Mouse (Mus musculus) limb, embryonic 15.5 days (tissue): ENCODE results near the gene Cyp2w1. TPM values are rescaled to one million over a fixed set of nuclear protein-coding genes. Genes with fewer than 3 reads are reported as not detected.

ENCODE experiments used
- ATAC-seq: fragments of 200-750 bp; cut with Nextera tagmentation; 2 replicates; pipeline ENCODE4 v1.8.0; 2017; ENCODE audit warnings: low read depth, moderate TSS enrichment; ENCODE audit not compliant: insufficient number of reproducible peaks, low FRiP score, low TSS enrichment
- H3K27ac ChIP-seq: fragments of 300-500 bp; sonication (generic); 2 replicates; pipeline ENCODE4 v1.5.1; 2015; ENCODE audit warnings: moderate library complexity, mild to moderate bottlenecking, inconsistent platforms
- H3K27me3 ChIP-seq: fragments of 300-500 bp; sonication (generic); 2 replicates; pipeline ENCODE4 v1.6.1; 2015; ENCODE audit warnings: inconsistent platforms
- H3K36me3 ChIP-seq: fragments of 300-500 bp; sonication (generic); 2 replicates; pipeline ENCODE4 v1.6.1; 2015; ENCODE audit warnings: inconsistent platforms
- H3K4me1 ChIP-seq: fragments of 300-500 bp; sonication (generic); 2 replicates; pipeline ENCODE4 v1.6.1; 2015; ENCODE audit warnings: inconsistent platforms
- H3K4me2 ChIP-seq: fragments of 300-500 bp; sonication (generic); 2 replicates; pipeline ENCODE4 v1.6.1; 2015; ENCODE audit warnings: mild to moderate bottlenecking, inconsistent platforms
- H3K4me3 ChIP-seq: fragments of 300-500 bp; sonication (generic); 2 replicates; pipeline ENCODE4 v1.5.1; 2015; ENCODE audit warnings: mild to moderate bottlenecking, inconsistent platforms
- H3K9ac ChIP-seq: fragments of 300-500 bp; sonication (generic); 2 replicates; pipeline ENCODE4 v1.6.1; 2015; ENCODE audit warnings: inconsistent platforms
- H3K9me3 ChIP-seq: fragments of 300-500 bp; sonication (generic); 2 replicates; pipeline ENCODE4 v1.6.1; 2016; ENCODE audit warnings: inconsistent platforms
- WGBS: fragments of 180-500 bp; shearing (Covaris S2); methylation state at CpG from one replicate; pipeline ENCODE4 v1.1.7; 2015; 5-methylcytosine and 5-hydroxymethylcytosine counted together
- microRNA counts: library from miRNA; unstranded; fragments of <30 nt; microRNA quantifications from one replicate; lab custom pipeline; 2016
- microRNA-seq: library from miRNA; unstranded; fragments of <30 nt; microRNA quantifications from one replicate; pipeline ENCODE4, GENCODE M21; 2016
- polyA plus RNA-seq: library from polyadenylated mRNA; unstranded; fragments of >200 nt; fragmentation: Nextera tagmentation; extraction: Ambion mirVana; gene quantifications from 2 replicates; pipeline ENCODE4 v1.2.1, GENCODE M21; 2015

The Cyp2w1 gene
- polyA plus RNA-seq, 1 experiment from 2014 or later: 23.5 TPM

DNA sequence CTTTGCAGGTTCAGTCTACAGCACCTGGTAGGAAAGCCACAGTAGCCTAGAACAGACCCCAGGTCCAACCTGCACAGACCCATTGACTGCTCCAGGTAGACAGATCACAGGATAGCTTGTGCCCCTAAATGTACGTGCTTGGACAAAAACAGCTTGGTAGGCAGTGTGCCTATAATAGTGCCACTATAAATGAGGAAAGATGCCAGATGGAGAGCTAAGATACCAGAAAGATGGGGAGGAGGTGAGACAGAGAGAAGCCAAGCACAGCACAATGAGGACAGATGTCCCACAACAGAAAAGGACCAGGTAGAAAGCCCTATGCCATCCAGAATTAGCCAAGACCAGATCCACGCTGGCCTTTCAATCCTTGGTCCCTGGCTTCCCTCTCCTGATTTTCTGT is 49.7 kb downstream of the Cyp2w1 start:
- no peak overlapping the region for H3K9ac ChIP-seq
- H3K4me2 ChIP-seq: no peak overlapping the region
- no peak overlapping the region for H3K4me3 ChIP-seq
- H3K36me3 ChIP-seq: no peaks in the 10 kb centered on the region
- no peaks in the 10 kb centered on the region for H3K27me3 ChIP-seq
- 90% methylated on average over 2 of the region's 2 CpGs for WGBS
- no peaks in the 10 kb centered on the region for H3K9me3 ChIP-seq
- no peak for ATAC-seq
- no peak overlapping the region for H3K27ac ChIP-seq
- peaks cover 23% of the 10 kb centered on the region for H3K4me1 ChIP-seq

DNA sequence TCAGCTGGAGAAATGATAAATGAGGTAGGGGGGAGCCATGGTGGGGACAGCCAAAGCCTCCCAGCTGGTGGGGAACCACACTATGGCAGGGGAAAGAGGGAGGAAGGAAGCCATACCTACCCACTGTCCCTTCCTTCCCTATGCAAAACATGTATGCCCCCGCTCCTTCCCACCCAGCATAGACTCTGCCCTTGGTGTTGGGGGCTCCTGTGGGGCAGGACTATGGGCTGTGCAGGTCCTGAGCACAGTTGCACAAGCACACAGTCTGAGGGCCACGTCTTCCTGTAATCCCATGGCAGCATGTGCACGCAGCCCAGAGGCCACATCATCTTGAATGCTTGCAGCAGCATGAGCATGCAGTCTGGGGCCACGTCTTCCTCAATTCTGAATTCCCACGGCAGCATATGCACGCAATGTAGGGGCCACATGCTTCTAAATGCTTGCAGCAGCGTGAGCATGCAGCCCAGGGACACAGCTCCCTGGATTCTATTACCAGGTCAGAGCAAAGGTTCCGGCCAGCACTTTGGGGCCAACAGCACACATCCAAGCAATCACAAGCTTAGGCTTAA is 51.4 kb downstream of the Cyp2w1 start:
- Histone ChIP-seq H3K27ac (no peak overlapping the region), H3K9me3 (no peaks in the 10 kb centered on the region), H3K4me3 (no peak overlapping the region), H3K4me2 (no peak overlapping the region), H3K9ac (no peak overlapping the region), H3K4me1 (peaks cover 32% of the 10 kb centered on the region), H3K36me3 (no peaks in the 10 kb centered on the region), H3K27me3 (no peaks in the 10 kb centered on the region)
- WGBS: 82% methylated on average over 8 of the region's 8 CpGs
- ATAC-seq: no peak

DNA sequence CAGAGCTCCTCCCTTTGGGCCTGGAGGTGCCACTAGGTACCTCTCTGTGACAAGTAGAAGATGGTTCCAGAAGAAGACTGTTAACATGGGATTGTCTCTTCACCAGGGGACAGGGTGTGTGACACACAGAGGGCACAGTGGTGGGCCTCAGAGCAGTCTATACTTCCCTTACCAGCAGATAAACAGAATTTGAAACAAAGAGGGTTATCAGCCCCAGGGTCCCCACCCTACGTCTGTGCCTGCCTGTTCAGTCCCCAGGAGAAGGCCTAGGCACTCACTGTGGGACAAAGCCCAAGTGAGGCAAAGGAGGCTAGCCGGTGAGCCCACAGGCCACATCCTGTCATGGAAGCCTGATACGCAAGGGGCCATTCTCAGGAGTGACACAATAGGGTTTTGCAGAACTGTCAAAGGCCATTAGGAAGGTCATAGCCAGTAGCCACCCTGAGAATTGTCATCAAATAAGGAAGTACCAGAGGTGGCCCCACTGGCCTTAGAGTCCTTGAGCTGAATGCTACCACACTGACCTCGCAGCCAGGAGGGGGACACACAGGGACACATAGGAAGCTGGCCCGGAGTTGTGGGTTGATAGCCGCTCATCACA is 52.5 kb downstream of the Cyp2w1 start, which contains the start of gene C130050O18Rik:
TSS of gene C130050O18Rik (plus strand) at position 480 of the 601 bp plus-strand sequence.
- H3K27me3 ChIP-seq: no peaks in the 10 kb centered on the region
- WGBS: 83% methylated on average over 6 of the region's 6 CpGs
- peaks cover 38% of the 10 kb centered on the region for H3K4me1 ChIP-seq
- H3K9ac ChIP-seq: no peak within 1 kb of the TSS
- no peak for ATAC-seq
- H3K36me3 ChIP-seq: no peaks in the 10 kb centered on the region
- peak within 1 kb of the TSS; percentile 83 for H3K27ac ChIP-seq
- no peaks in the 10 kb centered on the region for H3K9me3 ChIP-seq
- peak within 1 kb of the TSS; percentile 5; the same call in 1 of the 2 replicates for H3K4me2 ChIP-seq
- H3K4me3 ChIP-seq: no peak within 1 kb of the TSS

DNA sequence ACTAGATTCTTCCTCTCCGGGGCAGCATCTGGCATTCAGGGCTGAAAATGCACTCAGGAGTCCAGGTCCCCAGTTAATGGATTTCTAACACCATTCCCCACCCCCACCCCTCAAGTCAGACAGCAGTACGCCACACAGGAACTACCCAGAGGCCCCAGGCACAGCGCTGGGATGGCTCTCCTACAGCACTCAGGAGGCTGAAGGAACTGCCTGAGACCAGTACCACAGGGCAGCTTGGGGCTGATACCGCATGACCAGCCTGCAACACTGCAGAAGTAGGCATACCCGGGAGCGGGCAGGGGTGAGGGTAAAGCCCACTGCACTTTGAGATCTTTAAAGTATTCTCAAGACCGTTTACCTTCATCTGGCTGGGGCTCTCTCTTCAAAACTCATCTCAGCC is 53.1 kb downstream of the Cyp2w1 start:
- Histone ChIP-seq H3K27ac (peak overlapping the region; percentile 83), H3K4me2 (peak overlapping the region; percentile 5; the same call in 1 of the 2 replicates), H3K4me1 (peaks cover 41% of the 10 kb centered on the region), H3K9ac (no peak overlapping the region), H3K4me3 (no peak overlapping the region), H3K9me3 (no peaks in the 10 kb centered on the region), H3K27me3 (no peaks in the 10 kb centered on the region), H3K36me3 (no peaks in the 10 kb centered on the region)
- ATAC-seq: no peak
- WGBS: 53% methylated on average over 7 of the region's 7 CpGs

DNA sequence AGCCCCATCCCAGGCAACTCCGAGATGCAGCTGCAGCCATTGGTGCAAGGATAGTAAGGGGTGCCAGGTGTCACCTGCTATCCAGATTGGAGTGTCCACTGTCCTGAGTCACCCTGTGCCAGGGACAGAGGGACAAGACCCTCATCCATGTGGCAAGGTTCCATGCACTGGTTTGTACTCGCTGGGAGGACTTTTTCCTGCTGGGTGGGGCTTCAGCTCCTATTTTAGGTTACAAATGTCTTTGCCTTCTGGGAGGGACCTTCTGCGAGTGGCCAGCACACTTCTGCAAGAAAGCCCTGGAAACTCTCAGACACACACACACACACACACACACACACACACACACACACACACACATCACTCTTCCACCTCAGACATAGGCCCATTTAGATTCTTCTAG is 53.5 kb downstream of the Cyp2w1 start:
- Histone ChIP-seq H3K9me3 (no peaks in the 10 kb centered on the region), H3K27ac (peak overlapping the region; percentile 83), H3K4me2 (0 out of 2 replicates have a peak overlapping the region, but pooled peaks have one; percentile 5), H3K4me1 (peaks cover 41% of the 10 kb centered on the region), H3K27me3 (no peaks in the 10 kb centered on the region), H3K4me3 (peak overlapping the region; percentile 14; the same call in 1 of the 2 replicates), H3K9ac (no peak overlapping the region), H3K36me3 (no peaks in the 10 kb centered on the region)
- no peak for ATAC-seq
- 47% methylated on average over 3 of the region's 3 CpGs for WGBS

MicroRNAs within 50 kb of the gene (microRNA counts, 519-probe panel; counts per million panel counts)
- microRNA mmu-miR-339-3p (lab: Ali Mortazavi, UCI): not detected
- microRNA mmu-miR-339-5p (lab: Ali Mortazavi, UCI): not detected

Small RNA genes lying within 50 kb of the gene (microRNA-seq; reads per million reads assigned to microRNA genes)
- 393 reads per million, percentile 65 among the genes with 10 or more reads in this experiment for gene Mir339

Other genes starting within 250 kb of the Cyp2w1 start
- gene Prkar1b, start 202.6 kb upstream of the Cyp2w1 start, polyA plus RNA-seq: 19.2 and 20.1 TPM in 2 replicates
- gene Dnaaf5, start 202.4 kb upstream of the Cyp2w1 start, polyA plus RNA-seq: 4.7 and 5.5 TPM in 2 replicates
- gene Sun1, start 152.0 kb upstream of the Cyp2w1 start, polyA plus RNA-seq: 52.4 and 56.7 TPM in 2 replicates
- gene Get4, start 100.3 kb upstream of the Cyp2w1 start, polyA plus RNA-seq: 153 and 171 TPM in 2 replicates
- gene Adap1, start 27.0 kb upstream of the Cyp2w1 start, polyA plus RNA-seq: 3.2 and 4.1 TPM in 2 replicates
- 90.6 and 94.2 TPM in 2 replicates for gene Cox19, start 1.2 kb upstream of the Cyp2w1 start, polyA plus RNA-seq
- gene Gpr146, start 25.1 kb downstream of the Cyp2w1 start, polyA plus RNA-seq: 2.6 and 3.1 TPM in 2 replicates
- gene C130050O18Rik, start 52.7 kb downstream of the Cyp2w1 start, polyA plus RNA-seq: 7.1 and 10.4 TPM in 2 replicates
- gene Gper1, start 70.5 kb downstream of the Cyp2w1 start, polyA plus RNA-seq: 5.7 and 7.3 TPM in 2 replicates
- gene 3110082I17Rik, start 107.9 kb downstream of the Cyp2w1 start, polyA plus RNA-seq: 30.8 and 35.6 TPM in 2 replicates
- gene Zfand2a, start 131.9 kb downstream of the Cyp2w1 start, polyA plus RNA-seq: 9.6 and 9.9 TPM in 2 replicates
- 0.20 and 0.35 TPM in 2 replicates for gene Uncx, start 190.9 kb downstream of the Cyp2w1 start, polyA plus RNA-seq